Mouse (Mus musculus): ENCODE results near the gene Scml4.

DNA sequence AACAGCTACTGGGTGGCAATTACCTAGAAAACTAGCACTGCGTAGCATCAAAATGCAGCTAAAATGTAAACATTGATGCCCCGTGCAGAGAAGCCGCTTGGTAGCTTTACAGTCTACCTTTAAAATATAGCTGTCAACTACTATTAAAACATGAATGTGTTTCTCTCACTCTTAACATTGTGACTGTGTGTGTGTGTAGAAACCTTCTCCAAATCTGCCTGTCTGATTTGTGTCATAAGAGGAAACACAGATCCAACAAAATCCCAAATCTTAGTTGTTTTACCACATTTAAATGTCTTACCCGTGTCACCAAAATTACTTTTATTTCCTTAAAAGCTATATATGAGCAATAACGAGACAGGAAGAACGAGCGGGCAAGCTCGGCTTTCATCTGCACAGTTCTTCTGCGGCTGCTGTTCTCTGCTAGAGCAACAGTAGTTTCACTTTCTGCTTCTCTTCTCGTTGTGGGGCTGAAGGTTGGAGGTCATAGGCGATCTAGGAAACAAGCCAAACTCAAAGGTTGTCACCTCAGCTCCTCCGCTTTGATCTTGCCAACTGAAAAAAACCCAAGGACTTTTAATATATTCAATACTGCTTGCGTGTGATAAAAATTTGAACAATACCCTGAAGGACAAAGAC, 2.1 kb downstream of the Scml4 start:
- TF ChIP-seq MAFK (IDR thresholded peaks at IDR 0.05; ENCODE audit: borderline replicate concordance, low read depth, low read length): no peak
- no peak for TF ChIP-seq SMC3 (IDR thresholded peaks at IDR 0.05; ENCODE audit: low read depth, low read length)
- no peak for TF ChIP-seq CHD2 (IDR thresholded peaks at IDR 0.05; ENCODE audit: low read length)
- no peak for TF ChIP-seq ZNF384 (IDR thresholded peaks at IDR 0.05; ENCODE audit: low read depth, low read length)
- TF ChIP-seq EP300 (IDR thresholded peaks at IDR 0.05; ENCODE audit: low read depth in 1 of 2, low read length in 2 of 2): no peak
- TF ChIP-seq USF1 (IDR thresholded peaks at IDR 0.05; ENCODE audit: low read depth, low read length): no peak
- TF ChIP-seq TCF12 (IDR thresholded peaks at IDR 0.05; ENCODE audit: low read depth, low read length): no peak
- no peak for TF ChIP-seq POLR2A (IDR thresholded peaks at IDR 0.05; ENCODE audit: control insufficient read depth in 1 of 2, insufficient read depth in 1 of 2, low read depth in 1 of 2, low read length in 2 of 2, poor library complexity in 1 of 2)
- no peak for TF ChIP-seq GATA1 (IDR thresholded peaks at IDR 0.05; ENCODE audit: low read depth, low read length)
- TF ChIP-seq CTCF (IDR thresholded peaks at IDR 0.05 in 2 of 3, conservative IDR thresholded peaks at IDR 0.05 in 1 of 3; ENCODE audit: control insufficient read depth in 1 of 3, insufficient read depth in 1 of 3, low read depth in 2 of 3, low read length in 3 of 3, poor library complexity in 1 of 3, severe bottlenecking in 1 of 3): no peak
- no peak for TF ChIP-seq MXI1 (IDR thresholded peaks at IDR 0.05; ENCODE audit: low read depth, low read length)
- no peak for TF ChIP-seq TAL1 (IDR thresholded peaks at IDR 0.05; ENCODE audit: low read length)
- no peak for TF ChIP-seq MAZ (IDR thresholded peaks at IDR 0.05; ENCODE audit: low read depth, low read length)
- no peak for TF ChIP-seq ZMIZ1 (IDR thresholded peaks at IDR 0.05; ENCODE audit: low read depth, low read length)

Data from MEL (cell line).